Mouse (Mus musculus) heart, adult 2 months (tissue): Measurements from ENCODE around the gene Pard6a. TPM values are rescaled to one million over a fixed set of nuclear protein-coding genes. Genes with fewer than 3 reads are reported as not detected.

Experiments used
- DNase-seq, 2 experiments: peaks; one replicate each; pipeline ENCODE4 v3.0.0; 2021
- H3K27ac ChIP-seq: fragments of 200-600 bp; 2 replicates; pipeline ENCODE4 v1.8.1; 2022
- H3K27me3 ChIP-seq: fragments of 200-500 bp; 2 replicates; pipeline ENCODE4 v1.6.1; 2012; ENCODE audit warnings: mild to moderate bottlenecking, low read length, inconsistent platforms, mixed read lengths; ENCODE audit not compliant: control insufficient read depth, insufficient read depth
- H3K36me3 ChIP-seq: fragments of 200-500 bp; 2 replicates; pipeline ENCODE4 v1.6.1; 2012; ENCODE audit warnings: low read length, inconsistent platforms; ENCODE audit not compliant: control insufficient read depth, insufficient read depth
- H3K4me1 ChIP-seq: fragments of 200-500 bp; 2 replicates; pipeline ENCODE4 v1.6.1; 2011; ENCODE audit warnings: low read length; ENCODE audit not compliant: control insufficient read depth, insufficient read depth
- H3K4me3 ChIP-seq: fragments of 200-600 bp; 2 replicates; pipeline ENCODE4 v1.8.1; 2022
- H3K79me2 ChIP-seq: fragments of 200-500 bp; replicated peaks from 2 replicates; pipeline ENCODE4 v1.6.1; 2012; ENCODE audit warnings: mild to moderate bottlenecking, inconsistent platforms, low read length, moderate library complexity, mixed read lengths; ENCODE audit not compliant: control insufficient read depth, insufficient read depth
- H3K9ac ChIP-seq: fragments of 200-500 bp; 2 replicates; pipeline ENCODE4 v1.6.1; 2012; ENCODE audit warnings: low read depth, mild to moderate bottlenecking, control low read depth, inconsistent platforms, low read length, mixed read lengths
- CTCF ChIP-seq: fragments of 200-600 bp; IDR thresholded peaks from 2 replicates; pipeline ENCODE4 v1.8.1; 2022; ENCODE audit warnings: antibody characterized with exemption, mild to moderate bottlenecking, moderate library complexity
- EP300 ChIP-seq: fragments of 200-500 bp; IDR thresholded peaks from 2 replicates; pipeline ENCODE4 v1.6.1; 2011; ENCODE audit warnings: low read depth, low read length, control low read depth; ENCODE audit not compliant: insufficient read depth
- POLR2A ChIP-seq: fragments of 200-500 bp; IDR thresholded peaks from 2 replicates; pipeline ENCODE4 v1.6.1; 2011; ENCODE audit warnings: mild to moderate bottlenecking, low read depth, low read length, control low read depth; ENCODE audit not compliant: insufficient read depth
- WGBS: fragments of 180-500 bp; shearing (Covaris S2); methylation state at CpG from one replicate; pipeline ENCODE4 v1.1.7; 2018; 5-methylcytosine and 5-hydroxymethylcytosine counted together
- intact Hi-C: fragments of 180-260 bp; cut with DNase I; formaldehyde crosslinking; loops from one replicate; pipeline ENCODE4 v1.15.1; 2025
- polyA plus RNA-seq: library from polyadenylated mRNA; depleted of rRNA; stranded (reverse); fragments of >200 nt; gene quantifications from 2 replicates; pipeline ENCODE4 v1.2.3, GENCODE M21; 2012; rRNA removed
- total RNA-seq, 2 experiments: library from RNA; stranded (reverse); gene quantifications; 2 replicates each; pipeline ENCODE4 v1.2.3; 2021

Pard6a gene
- total and polyA plus RNA-seq, 3 experiments: 5.5 to 12.0 (median 6.8) TPM

DNA sequence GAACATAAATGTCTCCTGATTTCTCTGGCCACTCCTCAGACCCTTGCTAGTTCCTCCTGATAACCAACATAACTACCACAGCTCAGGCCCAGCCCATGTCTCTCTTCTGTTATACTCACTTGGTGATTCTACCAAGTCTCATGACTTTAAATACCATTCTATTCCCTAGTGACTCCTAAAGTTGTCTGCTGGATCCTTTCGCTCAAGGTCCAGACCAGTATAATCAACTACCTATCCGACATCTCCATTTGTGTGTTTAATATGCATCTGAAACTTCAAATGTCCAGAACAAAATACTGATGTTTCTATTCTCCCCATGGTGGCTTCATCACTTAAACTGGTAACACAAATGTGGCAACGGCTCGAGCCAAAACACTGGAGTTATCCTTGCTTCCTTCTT lies 42.4 kb downstream of the Pard6a start:
- no peaks in the 10 kb centered on the region for H3K36me3 ChIP-seq
- H3K27me3 ChIP-seq: no peaks in the 10 kb centered on the region
- H3K4me1 ChIP-seq: 0 out of 2 replicates have a peak, but pooled peaks cover 1% of the 10 kb centered on the region
- intact Hi-C loops: no loop called here
- H3K79me2 ChIP-seq: 0 out of 2 replicates have a peak, but pooled peaks cover 1% of the 10 kb centered on the region
- no peak overlapping the region for H3K4me3 ChIP-seq
- WGBS: 72% methylated on average over 4 of the region's 4 CpGs
- H3K27ac ChIP-seq: no peak overlapping the region
- TF ChIP-seq POLR2A: no peak
- no peak for TF ChIP-seq EP300
- no peak for TF ChIP-seq CTCF
- no peak for DNase-seq
- no peak overlapping the region for H3K9ac ChIP-seq

DNA sequence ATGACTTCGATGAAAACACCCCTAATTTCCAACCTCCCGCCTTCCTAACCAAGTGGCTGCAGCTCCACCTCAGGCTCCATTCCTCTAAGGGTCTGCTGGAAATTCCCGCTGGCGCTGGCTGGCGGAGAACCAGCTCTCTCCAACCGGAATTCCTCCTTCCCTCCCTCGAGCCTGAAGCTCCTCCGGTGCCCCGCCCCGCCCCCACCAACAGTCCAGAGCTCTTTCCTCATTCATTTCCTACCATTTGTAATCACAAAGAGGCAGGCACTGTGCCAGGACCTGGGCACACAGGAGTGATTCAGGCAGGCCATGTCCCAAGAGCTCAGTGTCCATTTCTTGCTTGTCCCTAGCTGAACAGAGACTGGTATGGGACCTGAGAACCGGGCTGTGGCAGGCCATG lies 49.7 kb downstream of the Pard6a start:
- no peak overlapping the region for H3K9ac ChIP-seq
- DNase-seq: peak; percentile 54 to 68
- H3K27ac ChIP-seq: peak overlapping the region; percentile 31
- H3K79me2 ChIP-seq: peaks cover 2% of the 10 kb centered on the region; the same call in 1 of the 2 replicates
- H3K4me1 ChIP-seq: peaks cover 8% of the 10 kb centered on the region
- 8% methylated on average over 11 of the region's 11 CpGs for WGBS
- intact Hi-C loops: loop anchor here (2.0 kb wide), 1 partner anchor 16 kb away; no protein-coding TSS in a partner anchor
- H3K36me3 ChIP-seq: no peaks in the 10 kb centered on the region
- H3K4me3 ChIP-seq: no peak overlapping the region
- H3K27me3 ChIP-seq: no peaks in the 10 kb centered on the region
- TF ChIP-seq EP300 (no peak), CTCF (no peak), POLR2A (no peak)

Other genes starting within 250 kb of the Pard6a start
- 10 to 100 TPM; 35.0 to 48.8 TPM for gene Tppp3, start 229.6 kb upstream of the Pard6a start, total RNA-seq
- 73.7 and 89.2 TPM in 2 replicates for gene Tppp3, start 229.6 kb upstream of the Pard6a start, polyA plus RNA-seq
- 10 to 100 TPM; 13.0 to 13.3 TPM for gene Zdhhc1, start 204.2 kb upstream of the Pard6a start, total RNA-seq
- gene Zdhhc1, start 204.2 kb upstream of the Pard6a start, polyA plus RNA-seq: 37.5 and 40.5 TPM in 2 replicates
- gene Hsd11b2, start 182.4 kb upstream of the Pard6a start, total RNA-seq: under 1 TPM in 1 of 2 experiments, not detected in 1; 0.23 TPM
- 0.08 and 0.32 TPM in 2 replicates for gene Hsd11b2, start 182.4 kb upstream of the Pard6a start, polyA plus RNA-seq
- 10 to 100 TPM; 46.4 to 48.9 TPM for gene Atp6v0d1, start 135.1 kb upstream of the Pard6a start, total RNA-seq
- gene Atp6v0d1, start 135.1 kb upstream of the Pard6a start, polyA plus RNA-seq: 61.7 and 69.0 TPM in 2 replicates
- gene Ripor1, start 95.9 kb upstream of the Pard6a start, total RNA-seq: 10 to 100 TPM; 42.5 to 51.6 TPM
- 39.2 TPM in 2 replicates for gene Ripor1, start 95.9 kb upstream of the Pard6a start, polyA plus RNA-seq
- gene Ctcf, start 64.6 kb upstream of the Pard6a start, total RNA-seq: 10 to 100 TPM; 41.4 to 41.9 TPM
- gene Ctcf, start 64.6 kb upstream of the Pard6a start, polyA plus RNA-seq: 9.3 and 13.6 TPM in 2 replicates
- gene Agrp, start 63.8 kb upstream of the Pard6a start, total RNA-seq: not detected
- 0.31 TPM in 1 of 2 replicates, not detected in the other for gene Agrp, start 63.8 kb upstream of the Pard6a start, polyA plus RNA-seq
- under 1 TPM; 0.16 to 0.25 TPM for gene Carmil2, start 14.9 kb upstream of the Pard6a start, total RNA-seq
- 0.29 and 1.4 TPM in 2 replicates for gene Carmil2, start 14.9 kb upstream of the Pard6a start, polyA plus RNA-seq
- 10 to 100 TPM in 1 of 2 experiments, 1 to 10 TPM in 1; 10.0 to 11.1 TPM for gene Acd, start within 50 bp of the Pard6a start, total RNA-seq
- gene Acd, start within 50 bp of the Pard6a start, polyA plus RNA-seq: 19.7 and 22.3 TPM in 2 replicates
- not detected for gene 4933405L10Rik, start 6.5 kb downstream of the Pard6a start, total RNA-seq
- not detected in 2 replicates for gene 4933405L10Rik, start 6.5 kb downstream of the Pard6a start, polyA plus RNA-seq
- gene Enkd1, start 7.1 kb downstream of the Pard6a start, total RNA-seq: 1 to 10 TPM; 1.4 to 1.9 TPM
- gene Enkd1, start 7.1 kb downstream of the Pard6a start, polyA plus RNA-seq: 2.0 and 2.2 TPM in 2 replicates
- gene Gfod2, start 57.5 kb downstream of the Pard6a start, total RNA-seq: 1 to 10 TPM; 3.7 TPM
- gene Gfod2, start 57.5 kb downstream of the Pard6a start, polyA plus RNA-seq: 2.3 and 3.0 TPM in 2 replicates
- 10 to 100 TPM; 18.0 to 18.5 TPM for gene Ranbp10, start 126.2 kb downstream of the Pard6a start, total RNA-seq
- gene Ranbp10, start 126.2 kb downstream of the Pard6a start, polyA plus RNA-seq: 20.0 and 22.3 TPM in 2 replicates
- gene Tsnaxip1, start 126.6 kb downstream of the Pard6a start, total RNA-seq: not detected
- 0.20 TPM in 1 of 2 replicates, not detected in the other for gene Tsnaxip1, start 126.6 kb downstream of the Pard6a start, polyA plus RNA-seq
- gene Cenpt, start 152.1 kb downstream of the Pard6a start, total RNA-seq: 1 to 10 TPM; 2.3 to 2.7 TPM
- gene Cenpt, start 152.1 kb downstream of the Pard6a start, polyA plus RNA-seq: 6.0 and 6.4 TPM in 2 replicates
- 10 to 100 TPM; 26.8 to 30.1 TPM for gene Thap11, start 154.0 kb downstream of the Pard6a start, total RNA-seq
- 33.0 and 42.2 TPM in 2 replicates for gene Thap11, start 154.0 kb downstream of the Pard6a start, polyA plus RNA-seq
- 10 to 100 TPM; 35.5 to 39.8 TPM for gene Nutf2, start 159.4 kb downstream of the Pard6a start, total RNA-seq
- gene Nutf2, start 159.4 kb downstream of the Pard6a start, polyA plus RNA-seq: 56.1 and 67.7 TPM in 2 replicates
- gene Edc4, start 179.7 kb downstream of the Pard6a start, total RNA-seq: 10 to 100 TPM; 23.2 to 25.4 TPM
- 42.4 and 47.6 TPM in 2 replicates for gene Edc4, start 179.7 kb downstream of the Pard6a start, polyA plus RNA-seq
- under 1 TPM; 0.41 to 0.57 TPM for gene Nrn1l, start 192.4 kb downstream of the Pard6a start, total RNA-seq
- 1.0 and 1.6 TPM in 2 replicates for gene Nrn1l, start 192.4 kb downstream of the Pard6a start, polyA plus RNA-seq
- 10 to 100 TPM; 16.5 to 20.8 TPM for gene Pskh1, start 199.3 kb downstream of the Pard6a start, total RNA-seq
- 28.7 and 39.7 TPM in 2 replicates for gene Pskh1, start 199.3 kb downstream of the Pard6a start, polyA plus RNA-seq
- under 1 TPM in 1 of 2 experiments, not detected in 1; 0.32 TPM for gene Ctrl, start 232.7 kb downstream of the Pard6a start, total RNA-seq
- 0.88 and 1.9 TPM in 2 replicates for gene Ctrl, start 232.7 kb downstream of the Pard6a start, polyA plus RNA-seq
- gene Psmb10, start 237.3 kb downstream of the Pard6a start, total RNA-seq: 10 to 100 TPM; 58.1 to 68.1 TPM
- gene Psmb10, start 237.3 kb downstream of the Pard6a start, polyA plus RNA-seq: 95.9 and 96.5 TPM in 2 replicates
- gene Lcat, start 242.2 kb downstream of the Pard6a start, total RNA-seq: under 1 TPM; 0.70 to 0.84 TPM
- 3.9 and 4.1 TPM in 2 replicates for gene Lcat, start 242.2 kb downstream of the Pard6a start, polyA plus RNA-seq